Mouse (Mus musculus) retina, postnatal 7 days (tissue): ENCODE measurements around the gene Plekhm1.

ENCODE experiments used
- DNase-seq: peaks from one replicate; pipeline ENCODE4 v3.0.0-alpha.2; 2012; ENCODE audit warnings: low read depth, low spot score

Plekhm1 gene

DNA sequence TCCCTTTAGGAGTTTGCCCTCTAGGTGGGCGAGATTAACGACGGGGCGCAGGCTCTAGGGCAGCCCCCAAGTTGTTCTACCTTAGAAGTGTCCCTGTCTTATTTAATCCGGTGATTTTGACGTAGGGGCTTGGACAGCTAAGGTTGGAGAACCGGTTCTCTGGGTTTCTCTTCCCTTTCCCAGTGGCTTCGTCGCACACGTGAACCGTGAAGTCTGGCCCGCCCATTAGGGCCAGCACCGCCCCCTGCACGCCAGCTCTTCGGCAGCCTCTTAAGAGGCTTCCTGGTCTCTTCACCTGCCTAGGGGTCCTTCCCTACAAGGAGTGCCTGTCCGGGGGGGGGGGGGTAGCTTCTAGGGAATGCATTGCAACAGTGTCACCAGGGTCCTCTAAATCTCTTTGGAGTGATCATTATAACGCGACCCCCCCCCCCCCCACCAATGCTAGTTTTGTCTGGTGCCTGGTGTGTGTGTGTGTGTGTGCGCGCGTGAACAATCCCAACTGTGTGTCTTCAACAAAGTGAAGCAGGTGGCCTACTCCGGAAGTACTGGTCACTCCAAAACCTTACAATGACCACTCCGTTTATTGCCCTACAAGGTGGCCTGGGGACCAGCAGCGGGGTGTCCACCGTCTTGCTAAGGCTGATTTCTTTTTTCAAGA lies 51.0 kb downstream of the Plekhm1 start:
- no peak for DNase-seq

DNA sequence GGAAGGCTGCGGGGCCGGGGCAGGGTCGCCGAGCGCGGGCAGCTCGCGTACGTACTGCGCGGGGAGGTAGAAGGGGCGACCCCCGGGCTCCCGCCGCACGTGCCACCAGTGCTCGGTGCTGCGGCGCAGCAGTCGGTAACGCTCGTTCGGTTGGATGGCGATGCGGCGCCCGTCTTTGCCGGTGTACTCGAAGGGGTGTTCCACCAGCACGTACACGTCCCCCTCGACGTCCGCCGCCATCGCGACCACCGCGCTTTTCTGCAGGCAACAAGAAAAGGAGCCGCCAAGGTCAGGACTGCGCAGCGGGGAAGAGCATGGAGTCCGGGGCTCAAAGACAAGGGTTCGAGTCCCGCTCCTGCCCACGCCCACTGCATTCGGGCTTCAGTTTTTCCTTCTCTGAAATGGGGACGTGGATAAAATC lies 51.8 kb downstream of the Plekhm1 start:
- no peak for DNase-seq

DNA sequence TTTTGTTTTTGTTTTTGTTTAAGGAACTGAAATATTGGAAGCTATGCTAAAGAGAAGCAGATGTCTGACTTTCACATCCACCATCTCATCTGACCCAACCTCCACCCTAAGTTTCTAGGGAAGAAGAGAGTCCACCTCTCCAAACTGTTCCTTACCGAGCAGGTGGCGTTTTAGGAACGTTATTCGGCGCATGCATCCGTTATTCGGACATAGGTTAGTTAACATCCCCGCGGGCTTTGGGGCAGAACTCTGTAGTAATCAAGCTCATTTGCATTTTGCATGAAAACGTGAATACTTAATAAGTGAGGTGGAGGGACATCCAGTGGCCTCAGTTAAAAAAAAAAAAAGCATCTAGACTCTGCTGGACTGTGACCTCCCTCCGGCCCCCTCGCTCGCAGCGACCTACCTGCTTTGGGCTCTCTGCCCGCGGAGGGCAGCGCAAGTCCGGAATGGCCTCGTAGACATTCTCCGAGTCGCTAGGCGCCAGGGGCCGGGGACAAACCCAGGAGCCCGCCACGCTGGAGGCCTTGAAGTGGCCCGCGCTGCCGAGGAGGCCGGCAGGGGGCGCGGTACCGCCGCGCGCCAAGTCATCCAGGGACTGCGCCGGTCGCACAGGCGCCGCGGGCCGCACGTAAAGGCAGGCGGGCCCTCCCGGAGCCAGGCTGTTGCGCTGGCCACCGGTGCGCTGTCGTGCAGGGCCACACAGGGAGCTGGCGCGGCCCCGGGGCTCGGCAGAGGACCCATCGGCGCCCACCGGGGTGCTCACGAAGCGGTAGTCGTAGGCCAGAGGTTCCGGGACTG lies 52.4 kb downstream of the Plekhm1 start:
- DNase-seq, result peak; percentile 67

DNA sequence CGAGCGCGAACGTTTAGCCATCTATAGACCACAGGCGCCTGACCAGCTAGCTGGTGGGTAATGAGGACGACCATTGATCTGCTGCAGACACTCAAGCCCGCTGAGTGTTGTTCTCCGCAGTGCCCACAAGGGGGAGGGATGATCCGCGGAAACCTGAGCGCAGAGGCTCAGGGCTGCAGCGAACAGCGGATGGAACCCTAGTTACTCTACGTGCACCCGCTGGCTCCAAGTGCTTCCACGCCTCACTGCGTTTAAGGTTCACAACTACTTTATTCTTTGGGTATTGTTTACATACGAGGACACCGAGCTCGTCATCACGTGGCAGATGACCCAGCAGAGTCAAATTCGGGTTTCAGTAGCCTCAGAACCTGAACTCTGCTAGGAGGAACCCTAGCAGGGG lies 53.4 kb downstream of the Plekhm1 start:
- peak; percentile 70 for DNase-seq

DNA sequence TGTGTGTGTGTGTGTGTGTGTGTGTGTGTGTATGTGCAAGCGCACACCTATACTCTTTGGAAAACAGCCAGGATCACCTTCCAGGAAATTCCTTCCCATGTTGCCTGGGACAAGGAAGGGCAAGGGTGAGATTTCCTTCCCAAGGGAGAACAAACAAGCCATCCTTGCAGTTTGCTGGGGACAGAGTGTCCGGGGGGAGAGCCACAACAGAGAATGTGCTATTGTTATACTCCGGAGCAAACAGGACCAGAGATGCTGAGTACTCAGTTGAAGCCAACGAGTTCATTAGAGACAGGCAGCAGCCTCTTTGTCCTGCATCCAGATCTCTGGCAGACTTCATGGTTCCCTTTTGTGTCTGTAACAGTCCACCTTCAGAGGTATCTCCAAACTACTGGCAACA lies 54.2 kb downstream of the Plekhm1 start:
- DNase-seq, result no peak

DNA sequence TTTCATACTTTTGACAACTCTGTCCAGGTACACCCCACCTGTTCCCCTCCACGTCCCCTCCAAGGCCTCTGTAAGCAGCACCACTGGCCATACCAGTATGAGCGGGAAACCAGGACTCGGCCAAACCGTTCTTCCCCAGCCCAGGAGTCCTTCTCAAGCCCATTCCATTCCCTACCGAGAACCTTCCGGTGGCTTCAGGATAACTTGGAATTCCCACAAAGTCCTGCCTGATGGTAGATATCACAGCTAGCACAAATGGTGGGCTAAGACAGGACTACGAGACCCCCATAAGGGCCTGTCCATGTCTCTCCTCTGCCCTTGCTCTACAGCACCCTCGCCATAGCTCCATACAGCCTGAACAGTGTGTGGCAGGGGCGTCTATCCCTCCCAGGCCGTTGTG lies 54.8 kb downstream of the Plekhm1 start:
- DNase-seq, result no peak

DNA sequence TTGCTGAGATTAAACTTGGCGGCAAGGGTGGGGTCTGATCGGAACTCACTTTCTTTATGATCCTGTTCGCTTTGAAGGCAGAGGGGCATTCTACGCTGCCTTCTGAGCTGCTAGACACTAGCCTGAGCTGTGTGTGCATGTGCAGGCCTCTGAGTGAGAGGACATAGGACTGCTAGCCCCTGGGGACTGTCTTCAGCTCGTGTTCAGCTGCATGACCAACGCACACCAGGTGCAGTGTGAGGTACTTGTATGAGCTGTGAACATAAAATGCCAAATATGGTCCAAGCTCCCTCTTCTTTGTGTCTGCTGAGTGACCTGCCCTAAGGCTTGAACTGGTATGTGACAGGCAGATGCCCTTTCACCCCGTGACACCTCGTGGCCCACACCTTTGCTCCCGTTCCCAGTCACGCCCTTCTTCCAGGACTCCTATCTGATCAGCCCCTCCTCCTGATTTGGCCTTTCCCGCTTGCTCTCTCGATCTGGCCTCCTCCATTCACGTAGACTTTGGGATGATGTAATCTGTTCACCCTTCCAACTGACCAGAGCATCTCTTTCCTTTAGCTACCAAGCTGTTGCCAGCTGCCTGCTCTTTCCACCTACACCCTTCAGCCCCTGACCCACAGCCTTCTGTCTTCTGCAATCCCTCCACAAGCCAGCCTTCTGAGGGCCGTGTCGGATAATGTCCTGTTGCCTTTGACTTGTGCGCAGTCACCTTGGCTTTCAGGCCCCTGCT lies 55.4 kb downstream of the Plekhm1 start:
- no peak for DNase-seq

DNA sequence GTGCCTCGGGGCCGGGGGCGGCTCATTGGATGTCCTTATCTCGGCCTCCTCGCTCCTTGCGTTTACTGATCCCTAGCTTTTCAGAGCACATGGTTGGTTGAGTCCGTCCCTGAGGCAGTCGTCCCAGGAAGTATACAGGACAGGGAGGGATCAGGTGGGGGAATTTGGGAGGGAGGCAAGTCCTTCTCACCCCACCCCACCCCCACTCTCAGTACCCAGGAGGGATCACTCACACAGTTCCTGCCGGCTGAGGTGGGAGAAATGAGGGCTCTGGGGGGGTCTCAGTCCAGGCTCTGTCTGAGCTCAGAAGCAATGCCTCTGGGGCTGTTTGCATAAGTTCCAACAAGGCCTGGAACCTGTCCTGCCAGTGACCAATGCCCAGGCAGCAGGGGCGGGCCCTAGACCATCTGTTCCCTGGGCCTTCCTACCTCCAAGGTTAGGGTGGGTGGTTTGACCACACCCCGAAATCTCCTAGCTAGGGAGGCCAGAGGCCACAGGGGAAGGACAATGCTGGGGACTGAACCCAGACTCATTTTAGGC lies 56.4 kb downstream of the Plekhm1 start:
- DNase-seq, result no peak

DNA sequence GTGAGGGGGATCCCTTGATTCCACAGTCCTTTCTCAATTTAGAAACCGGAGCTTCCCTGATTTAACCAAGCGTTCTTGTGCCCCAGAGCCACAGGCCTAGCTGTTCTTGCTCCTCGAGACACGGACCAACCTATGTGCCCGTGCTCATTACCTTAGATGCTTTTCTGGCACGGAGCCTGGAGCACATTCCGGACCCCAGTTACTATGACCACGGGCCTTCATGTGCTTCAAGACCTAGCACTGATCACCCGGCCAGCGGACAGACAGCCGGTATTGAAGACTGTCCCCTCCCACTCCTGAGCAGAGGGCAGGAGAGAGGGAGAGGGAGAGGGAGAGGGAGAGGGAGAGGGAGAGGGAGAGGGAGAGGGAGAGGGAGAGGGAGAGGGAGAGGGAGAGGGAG lies 57.2 kb downstream of the Plekhm1 start:
- DNase-seq, result no peak

DNA sequence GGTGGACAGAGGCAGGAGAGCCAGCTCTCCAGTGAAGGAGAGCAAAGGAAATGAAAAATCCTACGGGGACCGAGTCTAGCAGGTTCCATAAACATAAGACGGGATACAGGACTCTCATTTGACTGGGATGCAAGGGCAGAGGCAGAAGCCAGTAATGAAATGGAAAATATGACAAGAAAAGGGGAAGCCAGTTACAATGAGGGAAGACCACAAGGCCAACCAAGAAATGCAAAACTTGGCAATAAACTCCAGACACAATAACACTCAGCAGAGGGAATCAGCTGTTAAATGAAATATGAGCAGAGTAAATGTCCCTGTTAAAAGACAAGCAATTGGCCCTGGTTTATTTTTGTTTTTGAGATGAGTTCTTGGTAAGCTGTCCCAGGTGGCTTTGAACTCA lies 58.5 kb downstream of the Plekhm1 start:
- no peak for DNase-seq

DNA sequence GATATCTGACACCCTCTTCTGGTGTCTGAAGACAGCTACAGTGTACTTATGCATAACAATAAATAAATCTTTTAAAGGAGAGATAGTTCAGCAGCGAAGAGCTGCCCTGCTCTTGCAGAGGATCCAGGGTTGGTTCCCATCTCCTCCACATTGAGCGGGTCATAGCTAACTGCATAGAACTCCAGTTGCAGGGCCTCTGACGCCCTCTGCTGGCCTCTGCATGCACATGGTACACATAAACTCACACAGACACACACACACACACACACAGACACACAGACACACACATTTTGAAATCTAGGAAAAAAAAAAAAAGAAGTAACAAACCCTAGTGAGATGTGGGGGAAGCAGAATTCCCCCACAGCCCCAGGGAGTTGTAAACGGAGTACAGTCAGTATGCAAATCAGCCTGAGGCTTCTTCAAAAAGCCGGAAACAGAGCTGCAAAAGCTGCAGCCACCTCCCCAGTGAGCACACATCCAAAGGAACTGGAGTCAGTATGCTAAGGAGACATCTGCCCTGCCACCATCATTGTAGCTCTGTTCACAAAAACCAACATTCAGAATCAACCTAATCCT lies 60.2 kb downstream of the Plekhm1 start:
- DNase-seq, result no peak

DNA sequence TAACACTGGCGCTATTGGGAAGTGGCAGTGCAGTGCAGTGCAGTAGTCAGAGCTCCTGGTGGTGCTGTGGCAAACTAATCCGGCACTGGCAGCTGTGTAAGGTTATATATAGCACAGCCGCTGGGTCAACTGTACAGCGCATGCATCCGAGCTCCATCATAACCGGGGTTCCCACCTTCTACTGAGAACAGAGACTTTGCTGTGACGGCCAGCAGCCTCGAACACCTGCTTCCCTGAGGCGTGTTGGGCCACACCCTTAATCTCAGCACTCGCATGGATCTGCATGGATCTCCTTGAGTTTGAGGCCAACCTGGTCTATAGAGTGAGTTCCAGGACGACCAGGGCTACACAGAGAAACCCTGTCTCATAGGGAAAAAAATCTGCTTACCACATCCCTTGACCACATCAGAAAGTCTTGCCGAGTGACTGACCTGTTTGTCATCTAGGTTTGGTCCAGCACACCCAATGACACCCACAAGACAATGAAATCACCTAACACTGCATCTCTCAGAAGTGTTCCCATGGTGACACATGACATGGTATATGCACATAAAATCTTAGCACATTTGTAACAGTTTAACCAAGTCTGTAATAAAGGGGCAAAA lies 61.7 kb downstream of the Plekhm1 start:
- DNase-seq, result no peak

DNA sequence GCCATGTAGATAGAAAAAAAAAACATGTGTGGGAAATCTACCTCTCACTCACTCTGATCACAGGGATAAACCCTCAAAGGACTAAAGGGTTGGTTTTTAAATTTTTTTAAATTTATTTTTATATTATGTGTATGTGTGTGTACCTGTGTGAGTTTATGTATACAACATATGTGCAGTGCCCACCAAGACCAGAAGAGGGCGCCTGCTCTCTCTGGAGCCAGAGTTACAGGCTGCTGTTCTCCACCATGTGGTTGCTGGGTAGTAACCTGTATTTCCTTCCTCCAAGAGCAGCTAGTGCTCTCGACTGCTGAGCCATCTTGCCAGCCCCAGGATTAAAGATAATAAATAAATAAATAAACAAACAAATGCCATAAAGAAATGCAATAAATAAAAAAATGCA lies 62.8 kb downstream of the Plekhm1 start:
- no peak for DNase-seq

DNA sequence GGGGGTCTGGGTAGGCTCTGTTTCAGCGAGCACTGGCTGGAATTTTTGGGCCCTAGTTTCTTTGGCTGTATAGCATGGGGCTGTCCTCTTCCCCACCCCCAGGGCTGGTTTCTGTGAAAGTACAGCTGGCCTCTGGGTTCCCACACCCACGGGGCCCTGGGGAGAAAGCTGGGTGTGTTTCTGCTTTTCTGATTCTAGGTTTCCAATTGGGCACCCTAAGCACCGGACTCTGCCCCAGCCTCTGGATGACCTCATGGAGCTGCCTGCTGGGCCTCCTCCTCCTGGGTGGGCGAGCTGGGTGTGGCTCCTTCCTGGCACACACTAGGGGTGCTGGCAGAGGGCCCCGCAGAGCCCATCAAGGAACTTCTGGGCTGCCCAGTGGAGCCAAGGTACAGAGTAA lies 65.8 kb downstream of the Plekhm1 start:
- no peak for DNase-seq

DNA sequence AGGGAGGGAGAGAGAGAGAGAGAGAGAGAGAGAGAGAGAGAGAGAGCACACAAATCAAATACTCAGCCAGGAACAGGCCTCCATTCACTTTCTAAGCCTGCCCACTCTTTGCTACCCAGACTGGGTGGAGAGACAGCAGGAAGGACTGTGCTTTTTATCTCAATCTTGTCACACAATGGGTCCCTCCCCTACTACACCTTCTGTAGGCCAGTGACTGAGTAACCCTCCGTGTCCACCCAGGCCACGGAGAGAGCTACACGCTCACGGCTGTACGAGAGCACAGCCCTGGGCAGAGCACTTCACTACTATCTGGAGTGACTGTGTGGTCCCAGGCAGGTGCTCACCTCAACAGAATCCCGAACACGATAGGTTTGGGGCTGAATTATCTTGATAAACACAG lies 66.3 kb downstream of the Plekhm1 start:
- no peak for DNase-seq

DNA sequence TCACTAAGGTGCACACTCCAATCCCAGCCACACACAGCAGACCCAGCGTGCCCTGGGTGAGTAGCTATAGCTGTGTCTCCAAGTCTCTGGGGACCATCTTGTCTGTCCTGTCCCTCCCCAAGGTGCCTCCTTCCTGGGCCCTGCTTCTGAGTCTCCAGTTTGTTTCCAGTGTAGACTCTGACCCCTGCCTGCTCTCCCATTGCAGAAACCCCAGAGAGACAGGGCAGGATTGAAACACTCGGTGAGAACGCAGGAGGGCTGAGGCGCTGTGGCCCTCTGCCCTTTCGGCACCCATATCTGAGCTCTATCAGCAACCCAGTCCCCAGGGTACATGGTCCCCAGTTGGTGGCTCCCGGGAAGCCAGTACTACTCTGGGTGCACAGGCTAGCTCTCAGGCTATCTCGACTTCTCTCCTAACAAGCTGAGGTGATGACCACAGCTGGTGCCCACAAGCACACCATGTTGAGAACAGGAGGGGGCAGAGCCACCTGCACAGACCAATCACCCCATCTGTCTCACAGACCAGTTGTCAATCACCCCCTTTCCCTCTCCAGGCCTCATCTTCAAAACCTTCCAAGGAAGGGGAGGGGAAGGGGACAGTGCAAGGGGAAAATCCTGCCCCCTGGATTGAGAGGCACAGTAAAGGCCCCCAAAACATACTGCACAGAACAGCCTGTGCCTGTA lies 66.9 kb downstream of the Plekhm1 start:
- no peak for DNase-seq

DNA sequence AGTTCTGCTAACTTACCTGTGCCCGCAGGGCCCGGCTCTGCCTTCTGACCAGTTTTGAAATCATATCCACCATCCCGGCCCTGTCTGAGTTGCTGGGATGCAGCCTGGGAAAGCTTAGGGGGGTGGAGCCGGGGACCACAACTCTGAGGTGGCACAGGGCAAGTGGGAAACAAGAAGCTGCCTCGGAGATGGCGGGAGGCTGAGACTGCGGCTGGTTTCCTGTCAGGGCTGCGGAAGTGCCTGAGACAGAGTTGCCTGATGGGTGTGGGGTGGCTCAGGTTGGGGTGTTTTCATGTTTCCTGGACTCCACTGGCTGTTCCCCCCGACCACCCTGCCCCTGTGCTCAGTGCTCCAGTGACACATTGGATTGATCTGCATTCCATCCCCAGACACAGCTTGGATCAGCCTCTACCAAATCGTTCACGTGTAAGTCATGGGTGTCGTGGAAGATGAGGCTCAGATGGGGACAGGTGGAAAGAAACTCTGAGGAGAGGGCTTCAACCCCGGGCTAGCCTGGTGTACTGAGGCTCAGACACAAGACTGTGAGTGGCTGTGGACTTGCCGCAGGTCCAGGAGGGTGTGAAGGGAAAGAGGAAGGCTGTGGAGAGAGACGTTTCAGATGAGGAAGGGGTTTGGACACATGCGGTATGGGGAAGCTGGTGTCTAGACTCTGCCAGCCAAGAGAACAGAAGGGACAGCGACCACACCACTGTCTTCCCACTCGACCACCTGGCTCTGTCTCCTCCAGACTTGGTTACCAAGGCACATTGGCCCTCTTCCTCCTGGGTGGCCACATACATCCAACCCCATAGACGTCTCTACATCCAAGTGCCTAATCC lies 67.8 kb downstream of the Plekhm1 start:
- no peak for DNase-seq

DNA sequence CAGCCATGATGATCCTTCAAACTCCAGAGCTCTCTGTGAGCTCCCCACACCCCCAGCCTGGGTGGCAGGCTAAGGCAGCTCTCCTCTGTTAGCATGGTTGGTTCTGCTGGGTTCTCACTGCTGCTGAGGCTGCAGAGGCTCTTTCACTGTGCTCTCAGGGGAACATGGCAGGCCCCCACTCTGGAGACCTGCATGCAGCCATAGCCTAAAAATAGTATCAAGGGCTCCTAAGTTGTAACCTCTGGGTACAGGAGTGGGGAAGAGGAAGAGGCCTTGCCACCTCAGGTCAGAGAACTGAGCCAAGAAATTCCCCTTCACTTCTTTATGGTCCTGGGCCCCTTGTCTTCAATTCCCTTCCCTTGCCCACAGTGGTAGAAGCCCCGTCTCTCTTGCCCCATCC lies 68.6 kb downstream of the Plekhm1 start:
- DNase-seq, result no peak

DNA sequence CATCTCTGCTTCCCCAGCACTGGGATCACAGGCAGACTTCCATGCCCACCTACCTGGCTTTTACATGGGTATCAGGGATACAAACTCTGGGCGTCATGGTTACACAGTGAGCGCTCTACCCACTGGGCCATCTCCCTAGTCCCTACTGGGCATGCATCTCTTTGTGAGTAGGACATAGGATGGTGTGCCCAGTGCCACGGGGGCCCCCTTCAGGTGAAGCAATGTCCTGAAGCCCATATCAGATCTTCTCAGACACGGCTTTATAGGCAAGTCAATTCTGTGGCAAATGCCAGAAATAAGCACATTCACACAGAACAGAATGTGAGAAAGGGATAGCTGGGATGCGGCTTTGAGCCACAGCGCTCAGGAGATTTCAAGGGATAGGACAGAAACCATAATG lies 69.4 kb downstream of the Plekhm1 start:
- DNase-seq, result no peak

DNA sequence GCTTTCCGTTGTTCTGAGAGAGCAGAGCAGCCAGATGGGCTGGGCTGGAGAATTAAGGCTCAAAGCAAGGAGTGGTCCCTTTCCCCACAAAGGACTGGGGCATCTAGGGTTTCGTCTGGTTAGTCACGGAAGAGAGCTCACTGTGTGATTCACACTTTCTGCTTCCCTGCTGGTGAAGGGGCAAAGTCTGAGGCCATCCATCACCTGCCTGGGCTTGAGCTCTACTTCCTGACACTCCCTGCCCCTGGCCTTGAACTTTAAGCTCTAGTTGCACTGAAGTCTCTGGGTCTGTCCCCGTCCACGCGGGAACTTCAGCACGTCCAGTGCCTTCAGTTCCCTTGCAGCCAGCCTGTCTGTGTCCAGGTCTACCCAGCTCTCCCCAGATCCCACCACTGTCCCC lies 71.8 kb downstream of the Plekhm1 start:
- DNase-seq, result no peak
